Mouse (Mus musculus) liver (tissue): Measurements from ENCODE around the gene Gm10401.

Experiments used
- DNase-seq: peaks from one replicate; pipeline ENCODE4 v3.0.0-alpha.2; 2020; ENCODE audit warnings: mixed read lengths

Gm10401 gene

GRCm38 (mm10) chr5:115069611-115070010 lies 28.5 kb downstream of the Gm10401 start:
- DNase-seq: no peak

- peak; percentile 86 for DNase-seq
Measured at GRCm38 (mm10) chr5:115068671-115069421, 29.2 kb downstream of the Gm10401 start.

GRCm38 (mm10) chr5:115066245-115066644 lies 31.9 kb downstream of the Gm10401 start:
- no peak for DNase-seq

GRCm38 (mm10) chr5:115063391-115063790 lies 34.7 kb downstream of the Gm10401 start:
- DNase-seq: no peak

GRCm38 (mm10) chr5:115062566-115062965 lies 35.5 kb downstream of the Gm10401 start:
- no peak for DNase-seq

GRCm38 (mm10) chr5:115060977-115061376 lies 37.1 kb downstream of the Gm10401 start:
- no peak for DNase-seq

- no peak for DNase-seq
Measured at GRCm38 (mm10) chr5:115060067-115060695, 37.9 kb downstream of the Gm10401 start.

GRCm38 (mm10) chr5:115058584-115059297 lies 39.4 kb downstream of the Gm10401 start:
- DNase-seq: peak; percentile 81

GRCm38 (mm10) chr5:115057153-115057552 lies 40.9 kb downstream of the Gm10401 start:
- DNase-seq: peak; percentile 72

- peak; percentile 68 for DNase-seq
Measured at GRCm38 (mm10) chr5:115055418-115055817, 42.7 kb downstream of the Gm10401 start.

GRCm38 (mm10) chr5:115053791-115054396 lies 44.2 kb downstream of the Gm10401 start:
- peak; percentile 74 for DNase-seq

GRCm38 (mm10) chr5:115052546-115052945 lies 45.5 kb downstream of the Gm10401 start:
- no peak for DNase-seq

- DNase-seq: no peak
Measured at GRCm38 (mm10) chr5:115050776-115051175, 47.3 kb downstream of the Gm10401 start.

GRCm38 (mm10) chr5:115049692-115050091 lies 48.4 kb downstream of the Gm10401 start:
- no peak for DNase-seq
